8 mouse cellular contexts compared by ENCODE assay signal in genomic region chr8:72239499-72240402, GRCm38 (mm10). TPM values are rescaled to one million over a fixed set of nuclear protein-coding genes. Genes with fewer than 3 reads are reported as not detected.
DNase-seq lines count a peak whose midpoint lies in the region; ATAC-seq and TF ChIP-seq lines count a peak whose summit lies in the region.

Gene Ap1m1, plus strand, starts transcription at chr8:72240018.

- peaks cover 28% of the 10 kb centered on the region for H3K36me3 ChIP-seq in hindbrain, embryonic 10.5 days
- H3K36me3 ChIP-seq in lung, postnatal 0 days (ENCODE audit: insufficient read depth, low read length): no peaks in the 10 kb centered on the region

- peaks cover 22% of the 10 kb centered on the region for H3K4me1 ChIP-seq in hindbrain, embryonic 10.5 days (replicated peaks)
- H3K4me1 ChIP-seq in lung, postnatal 0 days (ENCODE audit: insufficient read depth, low read depth, low read length): peaks cover 4% of the 10 kb centered on the region; the same call in 1 of the 2 replicates

- H3K9ac ChIP-seq in lung, postnatal 0 days (replicated peaks; ENCODE audit: low read depth): peak within 1 kb of the TSS; percentile 52

- H3K4me3 ChIP-seq in hindbrain, embryonic 10.5 days: peak within 1 kb of the TSS; percentile 69
- H3K4me3 ChIP-seq in lung, postnatal 0 days (ENCODE audit: low read depth, low read length): peak within 1 kb of the TSS; percentile 57

- peak; percentile 92 for TF ChIP-seq EP300 in lung, postnatal 0 days (IDR thresholded peaks at IDR 0.05)

- ATAC-seq in frontal cortex, adult (ENCODE audit: low TSS enrichment): peak; percentile 98
- ATAC-seq in lung, postnatal 0 days: peak; percentile 96

- WGBS in hindbrain, embryonic 10.5 days: under 1% methylated on average over 54 of the region's 54 CpGs
- 2% methylated on average over 54 of the region's 54 CpGs for WGBS in lung, postnatal 0 days

- H3K27ac ChIP-seq in hindbrain, embryonic 10.5 days: peak within 1 kb of the TSS; percentile 96
- peak within 1 kb of the TSS; percentile 91 for H3K27ac ChIP-seq in lung, postnatal 0 days (ENCODE audit: low read length)

- H3K4me2 ChIP-seq in lung, postnatal 0 days (replicated peaks; ENCODE audit: low read depth, low read length): peak within 1 kb of the TSS; percentile 89

- no peaks in the 10 kb centered on the region for H3K27me3 ChIP-seq in hindbrain, embryonic 10.5 days (ENCODE audit: insufficient read depth, poor library complexity, severe bottlenecking)
- H3K27me3 ChIP-seq in lung, postnatal 0 days (replicated peaks; ENCODE audit: insufficient read depth, low read length): no peaks in the 10 kb centered on the region

- DNase-seq in MN1 (ENCODE audit: low spot score): peak; percentile 100
- DNase-seq in cerebellum, adult 9-10 months: peak; percentile 98
- peak; percentile 99 for DNase-seq in hindbrain, embryonic 10.5 days (ENCODE audit: low spot score)
- peak; percentile 99 for DNase-seq in layer of hippocampus, adult 9-11 months
- peak; percentile 100 for DNase-seq in lung, postnatal 0 days (ENCODE audit: low spot score)
- peak; percentile 90 for DNase-seq in ovary, postnatal 14 days (ENCODE audit: low spot score)
- peak; percentile 98 for DNase-seq in thymus, postnatal 14 days

- H3K9me3 ChIP-seq in hindbrain, embryonic 10.5 days: no peaks in the 10 kb centered on the region
- H3K9me3 ChIP-seq in lung, postnatal 0 days (ENCODE audit: low read length): no peaks in the 10 kb centered on the region

- TF ChIP-seq CTCF in lung, postnatal 0 days (IDR thresholded peaks at IDR 0.05): peak; percentile 86

RNA-seq across cellular contexts. Expression of gene Ap1m1, which starts in this region (rescaled TPM):
- 186 and 213 TPM in 2 replicates for polyA plus RNA-seq in hindbrain, embryonic 10.5 days (2016; fragmentation: Nextera tagmentation; extraction: Ambion mirVana)
- polyA plus RNA-seq in lung, postnatal 0 days (2015; fragmentation: Nextera tagmentation; extraction: Ambion mirVana): 65.3 and 68.2 TPM in 2 replicates

Comparison
In these comparisons a context has a peak if more than half of its experiments do, and no peak if none do; other contexts are left out.
1. Peak in every context shown above with its lines: DNase-seq, ATAC-seq, H3K4me3 ChIP-seq and H3K27ac ChIP-seq.